Mouse (Mus musculus) myocyte (in vitro differentiated cells): Measurements from ENCODE around the gene Fam168a.

Experiments used
- E2F4 ChIP-seq: IDR thresholded peaks from one replicate; pipeline ENCODE4 v1.6.1; 2011; ENCODE audit warnings: mild to moderate bottlenecking, control low read depth, moderate library complexity; ENCODE audit not compliant: insufficient read depth
- MAX ChIP-seq: IDR thresholded peaks from one replicate; pipeline ENCODE4 v1.6.1; 2011; ENCODE audit warnings: low read depth, mild to moderate bottlenecking, control low read depth
- MYOD1 ChIP-seq, 3 experiments: IDR thresholded peaks; one replicate each; pipeline ENCODE4 v1.6.1; 2011; ENCODE audit warnings: control low read depth in 2 of 3, low read depth in 2 of 3, mild to moderate bottlenecking in 2 of 3, moderate library complexity in 1 of 3; ENCODE audit not compliant: insufficient read length in 2 of 3, control insufficient read depth in 1 of 3
- MYOG ChIP-seq, 3 experiments: IDR thresholded peaks; one replicate each; pipeline ENCODE4 v1.6.1; 2011; ENCODE audit warnings: control low read depth in 2 of 3, low read depth in 2 of 3, mild to moderate bottlenecking in 2 of 3; ENCODE audit not compliant: insufficient read length in 2 of 3, control insufficient read depth in 1 of 3, insufficient read depth in 1 of 3
- POLR2A ChIP-seq: IDR thresholded peaks from one replicate; pipeline ENCODE4 v1.6.1; 2011; ENCODE audit warnings: low read depth, mild to moderate bottlenecking, control low read depth, moderate library complexity; ENCODE audit not compliant: insufficient read length
- POLR2AphosphoS2 ChIP-seq: IDR thresholded peaks from one replicate; pipeline ENCODE4 v1.6.1; 2011; ENCODE audit warnings: low read depth, control low read depth; ENCODE audit not compliant: insufficient read length
- REST ChIP-seq: IDR thresholded peaks from one replicate; pipeline ENCODE4 v1.6.1; 2011; ENCODE audit warnings: mild to moderate bottlenecking, control low read depth, moderate library complexity; ENCODE audit not compliant: insufficient read depth, insufficient read length
- TCF12 ChIP-seq: IDR thresholded peaks from one replicate; pipeline ENCODE4 v1.6.1; 2011; ENCODE audit warnings: mild to moderate bottlenecking, control low read depth; ENCODE audit not compliant: poor library complexity, insufficient read depth, severe bottlenecking
- TCF3 ChIP-seq: IDR thresholded peaks from one replicate; pipeline ENCODE4 v1.6.1; 2011; ENCODE audit warnings: low read depth, control low read depth; ENCODE audit not compliant: insufficient read length
- USF1 ChIP-seq: IDR thresholded peaks from one replicate; pipeline ENCODE4 v1.6.1; 2011; ENCODE audit warnings: low read depth, mild to moderate bottlenecking, control low read depth, moderate library complexity

GRCm38 (mm10) chr7:100845412-100845811 lies 139.0 kb downstream of the Fam168a start:
- no peak for TF ChIP-seq POLR2A
- TF ChIP-seq MYOD1 (IDR thresholded peaks at IDR 0.05; ENCODE audit: control insufficient read depth in 1 of 3, insufficient read length in 2 of 3, low read depth in 2 of 3), result no peak
- TF ChIP-seq E2F4, result no peak
- no peak for TF ChIP-seq POLR2AphosphoS2
- no peak for TF ChIP-seq MAX
- no peak for TF ChIP-seq MYOG (IDR thresholded peaks at IDR 0.05; ENCODE audit: control insufficient read depth in 1 of 3, insufficient read depth in 1 of 3, insufficient read length in 2 of 3, low read depth in 2 of 3)
- no peak for TF ChIP-seq TCF12
- no peak for TF ChIP-seq REST
- TF ChIP-seq TCF3, result no peak
- TF ChIP-seq USF1, result no peak
